Mouse (Mus musculus) hindbrain, embryonic 10.5 days (tissue): ENCODE results near the gene Adamtsl1. TPM values are rescaled to one million over a fixed set of nuclear protein-coding genes. Genes with fewer than 3 reads are reported as not detected.

Experiments used
- DNase-seq: peaks from one replicate; pipeline ENCODE4 v3.0.0-alpha.2; 2017; ENCODE audit warnings: low spot score
- H3K27ac ChIP-seq: fragments of 300-500 bp; sonication (generic); 2 replicates; pipeline ENCODE4 v1.5.1; 2016; ENCODE audit warnings: mild to moderate bottlenecking, moderate library complexity
- H3K27me3 ChIP-seq: fragments of 300-500 bp; sonication (generic); 2 replicates; pipeline ENCODE4 v1.6.1; 2016; ENCODE audit warnings: mild to moderate bottlenecking; ENCODE audit not compliant: poor library complexity, insufficient read depth, severe bottlenecking
- H3K36me3 ChIP-seq: fragments of 300-500 bp; sonication (generic); 2 replicates; pipeline ENCODE4 v1.6.1; 2016; ENCODE audit warnings: mild to moderate bottlenecking, moderate library complexity
- H3K4me1 ChIP-seq: fragments of 300-500 bp; sonication (generic); replicated peaks from 2 replicates; pipeline ENCODE4 v1.6.1; 2016; ENCODE audit warnings: mild to moderate bottlenecking
- H3K4me3 ChIP-seq: fragments of 300-500 bp; sonication (generic); 2 replicates; pipeline ENCODE4 v1.5.1; 2016; ENCODE audit warnings: mild to moderate bottlenecking, moderate library complexity
- H3K9me3 ChIP-seq: fragments of 300-500 bp; sonication (generic); 2 replicates; pipeline ENCODE4 v1.6.1; 2016; ENCODE audit warnings: mild to moderate bottlenecking, moderate library complexity
- WGBS: fragments of 180-500 bp; shearing (Covaris S2); methylation state at CpG from one replicate; pipeline ENCODE4 v1.1.7; 2016; 5-methylcytosine and 5-hydroxymethylcytosine counted together
- polyA plus RNA-seq: library from polyadenylated mRNA; unstranded; fragments of >200 nt; fragmentation: Nextera tagmentation; extraction: Ambion mirVana; gene quantifications from 2 replicates; pipeline ENCODE4 v1.2.1, GENCODE M21; 2016

Adamtsl1 gene
- polyA plus RNA-seq, 1 experiment from 2014 or later, result 6.2 TPM

DNA sequence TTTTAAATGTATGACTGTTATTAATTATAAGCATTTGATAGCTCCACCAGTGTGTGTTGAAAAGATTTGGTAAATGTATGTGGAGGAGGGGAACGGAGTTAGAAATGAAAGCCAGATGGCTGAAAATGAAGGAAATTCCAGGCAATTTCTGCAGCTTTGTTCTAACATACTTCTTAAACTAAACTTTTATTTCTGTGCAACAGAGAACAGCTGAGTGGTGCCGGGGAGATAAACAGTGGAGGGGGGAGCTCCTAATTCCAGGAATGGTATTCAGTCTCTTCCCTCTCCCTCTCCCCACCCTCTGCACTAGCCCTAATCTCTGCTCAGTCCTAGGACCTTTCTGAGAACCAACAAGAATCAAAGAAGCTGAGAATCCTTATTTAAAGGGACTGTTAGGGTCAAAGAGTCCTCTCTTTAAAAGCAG lies 780.9 kb downstream of the Adamtsl1 start:
- DNase-seq, result peak; percentile 18
- Histone ChIP-seq H3K36me3 (no peaks in the 10 kb centered on the region), H3K27ac (no peak overlapping the region), H3K27me3 (no peaks in the 10 kb centered on the region), H3K9me3 (no peaks in the 10 kb centered on the region), H3K4me1 (peaks cover 9% of the 10 kb centered on the region), H3K4me3 (no peak overlapping the region)
- 52% methylated on average over 2 of the region's 2 CpGs for WGBS

DNA sequence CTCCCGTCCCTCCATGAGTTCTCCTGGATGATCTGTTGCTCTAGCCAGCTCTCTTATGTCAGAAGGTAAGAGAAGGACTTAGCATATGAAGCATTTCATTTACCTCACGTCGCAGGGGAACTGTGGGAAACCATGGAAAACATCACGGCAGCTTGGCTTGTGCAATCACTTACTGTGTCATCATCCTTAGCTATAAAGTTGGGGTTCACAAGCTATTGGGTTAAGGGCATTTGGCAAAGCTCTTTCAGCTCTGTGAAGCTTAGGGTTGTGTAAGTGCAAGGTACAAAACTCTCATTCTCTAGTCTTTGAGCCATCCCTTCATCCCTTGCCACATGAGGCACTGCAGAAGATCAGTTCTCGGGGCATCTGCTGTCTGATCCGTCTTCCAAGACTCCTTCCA lies 787.5 kb downstream of the Adamtsl1 start:
- Histone ChIP-seq H3K36me3 (no peaks in the 10 kb centered on the region), H3K27me3 (no peaks in the 10 kb centered on the region), H3K9me3 (no peaks in the 10 kb centered on the region), H3K4me3 (no peak overlapping the region), H3K4me1 (no peaks in the 10 kb centered on the region), H3K27ac (no peak overlapping the region)
- DNase-seq, result no peak
- 92% methylated on average over 6 of the region's 6 CpGs for WGBS

DNA sequence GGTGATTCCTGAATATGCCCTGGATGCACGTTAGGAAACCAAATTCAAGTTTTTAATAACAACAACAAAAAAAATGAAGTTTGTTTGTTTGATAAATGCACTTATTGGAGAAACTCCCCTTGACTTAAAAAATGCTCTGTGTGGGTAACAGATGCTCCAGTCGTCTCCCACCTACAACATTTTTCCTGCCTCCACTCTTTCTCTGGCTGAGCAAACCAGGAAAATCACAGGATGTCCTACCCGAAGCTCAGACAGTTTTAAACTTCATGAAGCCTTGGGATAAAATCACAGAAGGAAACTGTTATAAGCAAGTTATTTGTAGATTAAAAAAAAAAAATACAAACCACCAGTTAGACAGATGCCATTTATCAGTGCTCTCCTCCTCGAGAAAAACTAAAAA lies 788.1 kb downstream of the Adamtsl1 start:
- DNase-seq, result no peak
- H3K4me1 ChIP-seq, result no peaks in the 10 kb centered on the region
- H3K4me3 ChIP-seq, result no peak overlapping the region
- WGBS, result 77% methylated on average over 4 of the region's 4 CpGs
- no peaks in the 10 kb centered on the region for H3K36me3 ChIP-seq
- no peaks in the 10 kb centered on the region for H3K9me3 ChIP-seq
- H3K27ac ChIP-seq, result no peak overlapping the region
- no peaks in the 10 kb centered on the region for H3K27me3 ChIP-seq

DNA sequence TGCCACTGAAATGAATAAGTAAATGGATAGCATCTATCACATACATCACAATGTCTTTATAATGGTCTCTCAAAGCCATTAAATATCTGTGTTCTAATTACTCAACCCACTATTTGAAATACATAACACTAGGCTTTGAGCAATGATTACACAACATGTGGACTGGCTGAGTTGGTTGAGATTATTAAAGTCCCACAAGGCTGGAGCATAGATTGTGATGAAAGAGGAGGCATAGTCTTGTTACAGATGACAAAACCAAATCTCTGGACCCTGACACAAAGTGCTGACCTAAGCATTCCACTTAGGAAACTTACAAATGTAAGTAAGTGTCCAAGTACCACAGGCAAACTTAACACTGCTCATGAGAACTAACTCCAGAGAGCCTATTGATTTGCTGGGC lies 792.8 kb downstream of the Adamtsl1 start:
- no peak for DNase-seq
- Histone ChIP-seq H3K4me1 (no peaks in the 10 kb centered on the region), H3K36me3 (no peaks in the 10 kb centered on the region), H3K4me3 (no peak overlapping the region), H3K27me3 (no peaks in the 10 kb centered on the region), H3K9me3 (no peaks in the 10 kb centered on the region), H3K27ac (no peak overlapping the region)

DNA sequence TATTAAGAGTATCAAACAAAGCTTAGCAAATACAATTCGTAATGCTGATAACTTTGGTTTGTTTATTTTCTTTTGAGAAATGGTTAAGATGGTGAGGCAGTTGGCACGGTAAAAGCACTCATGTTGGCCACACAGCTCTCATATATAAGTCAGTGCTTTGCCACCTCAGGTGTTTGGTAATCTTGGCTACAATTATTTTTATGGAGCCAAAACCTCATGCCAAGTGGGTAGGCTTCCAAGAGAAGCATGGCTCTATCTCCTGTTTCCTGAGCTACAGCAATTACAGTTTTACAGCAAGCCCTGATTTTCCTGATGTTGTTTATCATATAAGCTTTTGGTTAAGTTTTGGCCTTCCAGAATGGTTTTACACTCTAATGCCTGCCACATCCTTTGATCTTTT lies 795.2 kb downstream of the Adamtsl1 start:
- H3K36me3 ChIP-seq, result no peaks in the 10 kb centered on the region
- no peaks in the 10 kb centered on the region for H3K27me3 ChIP-seq
- no peaks in the 10 kb centered on the region for H3K4me1 ChIP-seq
- no peak for DNase-seq
- 92% methylated on average over 2 of the region's 2 CpGs for WGBS
- H3K9me3 ChIP-seq, result no peaks in the 10 kb centered on the region
- H3K4me3 ChIP-seq, result no peak overlapping the region
- H3K27ac ChIP-seq, result no peak overlapping the region

DNA sequence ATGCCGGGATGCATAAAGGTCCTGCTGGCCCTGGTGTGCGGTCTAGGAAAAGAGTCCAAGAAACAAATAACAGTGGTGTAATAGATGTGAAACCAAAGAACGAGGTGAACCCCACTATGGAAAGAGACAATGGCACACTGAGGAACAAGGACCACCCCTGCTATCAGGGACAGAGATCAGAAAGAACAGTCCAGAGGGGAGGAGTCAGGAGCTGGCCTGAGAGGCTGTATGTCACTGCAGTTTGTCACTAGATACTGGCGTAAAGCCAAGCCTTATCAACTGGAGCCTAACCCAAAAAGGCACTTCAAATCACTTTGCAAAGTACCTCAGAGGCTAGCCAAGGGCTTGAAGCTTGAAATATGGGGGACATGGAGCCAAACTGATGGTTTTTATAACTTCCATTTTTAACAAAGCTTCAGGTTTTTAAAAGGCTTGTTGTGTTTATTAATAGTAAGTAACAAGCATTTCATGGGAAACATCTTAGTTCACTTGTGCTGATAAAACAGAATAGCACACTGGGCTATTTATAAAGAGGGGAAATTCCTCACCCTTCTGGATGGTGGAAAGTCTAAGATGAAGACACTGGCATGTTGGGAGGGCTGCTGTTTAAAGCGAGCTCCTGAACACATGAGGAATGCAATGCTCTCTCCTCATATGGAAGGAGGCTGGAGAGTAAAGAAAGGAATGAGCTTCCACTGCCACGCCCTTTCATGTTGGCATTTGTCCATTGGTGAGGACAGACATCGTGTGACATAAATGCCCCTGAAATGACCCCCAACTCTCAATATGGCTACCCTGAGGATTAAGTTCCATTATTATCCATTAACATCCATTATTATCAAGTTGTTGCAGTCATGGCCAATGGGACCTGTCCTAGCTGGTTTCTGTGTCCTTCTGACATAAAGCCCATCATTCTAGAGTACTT lies 797.1 kb downstream of the Adamtsl1 start:
- WGBS, result 72% methylated on average over 7 of the region's 7 CpGs
- DNase-seq, result no peak
- H3K27ac ChIP-seq, result no peak overlapping the region

DNA sequence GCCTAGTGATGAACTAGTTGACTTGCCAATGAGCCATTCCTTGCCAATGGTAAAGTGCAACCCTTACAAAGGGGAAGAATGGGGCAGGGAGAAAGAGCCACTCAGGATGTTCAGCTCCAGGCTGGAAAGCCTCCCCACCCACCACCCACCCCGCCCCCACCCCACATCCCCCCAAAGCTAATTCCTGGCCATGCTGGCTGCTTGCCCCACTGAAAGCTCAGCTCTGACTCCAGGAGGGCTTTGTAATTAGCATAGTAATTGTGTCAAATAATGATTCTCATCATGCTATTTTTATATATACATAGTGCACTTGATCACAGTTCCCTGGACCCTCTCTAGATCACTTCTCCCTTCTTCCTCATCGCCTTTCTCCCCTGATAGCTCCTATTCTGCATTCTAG lies 798.4 kb downstream of the Adamtsl1 start:
- no peak overlapping the region for H3K4me3 ChIP-seq
- no peaks in the 10 kb centered on the region for H3K9me3 ChIP-seq
- H3K4me1 ChIP-seq, result no peaks in the 10 kb centered on the region
- DNase-seq, result no peak
- no peaks in the 10 kb centered on the region for H3K27me3 ChIP-seq
- WGBS, result 88% methylated on average over 2 of the region's 2 CpGs
- H3K27ac ChIP-seq, result no peak overlapping the region
- no peaks in the 10 kb centered on the region for H3K36me3 ChIP-seq

More for the DNA sequence above, 797.1 kb downstream of the Adamtsl1 start:
- H3K9me3 ChIP-seq, result no peaks in the 10 kb centered on the region
- H3K27me3 ChIP-seq, result no peaks in the 10 kb centered on the region
- H3K4me1 ChIP-seq, result no peaks in the 10 kb centered on the region
- H3K36me3 ChIP-seq, result no peaks in the 10 kb centered on the region
- no peak overlapping the region for H3K4me3 ChIP-seq

DNA sequence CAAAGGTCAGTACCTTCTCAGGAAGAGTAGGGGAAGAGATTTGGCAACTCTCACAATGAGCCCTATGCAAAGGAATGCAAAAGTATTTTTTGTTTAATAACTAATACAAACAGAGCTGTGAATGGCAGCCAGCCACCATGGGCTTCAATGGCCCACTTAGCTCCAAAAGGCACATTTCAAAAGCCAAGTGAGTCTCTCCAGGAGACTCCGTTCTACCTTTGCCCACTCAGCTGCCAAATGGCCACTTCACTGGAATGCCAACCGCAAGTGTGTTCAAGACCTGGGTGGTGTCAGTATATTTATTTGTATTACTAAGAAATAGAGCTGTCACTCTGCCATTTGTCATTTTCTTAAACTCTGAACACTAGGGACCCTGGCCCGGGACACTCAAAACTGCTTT lies 800.5 kb downstream of the Adamtsl1 start:
- Histone ChIP-seq H3K27me3 (no peaks in the 10 kb centered on the region), H3K36me3 (no peaks in the 10 kb centered on the region), H3K27ac (no peak overlapping the region), H3K4me3 (no peak overlapping the region), H3K9me3 (no peaks in the 10 kb centered on the region), H3K4me1 (no peaks in the 10 kb centered on the region)
- no peak for DNase-seq
- 86% methylated on average over 3 of the region's 3 CpGs for WGBS

DNA sequence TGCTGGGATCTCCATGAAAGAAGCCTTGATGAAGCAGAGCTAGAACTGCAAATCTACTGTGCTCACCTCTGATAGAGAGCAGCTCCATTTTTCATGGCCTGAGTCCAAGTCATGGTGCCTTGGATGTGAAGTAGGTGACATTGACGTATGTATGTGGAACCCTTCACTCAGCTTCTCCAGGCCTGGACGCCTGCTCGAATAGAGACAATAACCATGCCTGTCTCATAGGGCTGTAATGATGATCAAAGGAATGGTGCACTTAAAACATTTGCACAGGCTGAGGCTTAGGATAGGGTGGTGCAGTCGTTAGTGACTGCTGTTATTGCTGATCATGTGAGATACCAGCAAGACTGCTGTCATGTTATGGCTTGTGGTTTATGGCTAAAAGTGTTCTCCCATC lies 801.1 kb downstream of the Adamtsl1 start:
- Histone ChIP-seq H3K27me3 (no peaks in the 10 kb centered on the region), H3K27ac (no peak overlapping the region), H3K9me3 (no peaks in the 10 kb centered on the region), H3K4me3 (no peak overlapping the region), H3K4me1 (no peaks in the 10 kb centered on the region), H3K36me3 (no peaks in the 10 kb centered on the region)
- no peak for DNase-seq
- 90% methylated on average over 4 of the region's 4 CpGs for WGBS

DNA sequence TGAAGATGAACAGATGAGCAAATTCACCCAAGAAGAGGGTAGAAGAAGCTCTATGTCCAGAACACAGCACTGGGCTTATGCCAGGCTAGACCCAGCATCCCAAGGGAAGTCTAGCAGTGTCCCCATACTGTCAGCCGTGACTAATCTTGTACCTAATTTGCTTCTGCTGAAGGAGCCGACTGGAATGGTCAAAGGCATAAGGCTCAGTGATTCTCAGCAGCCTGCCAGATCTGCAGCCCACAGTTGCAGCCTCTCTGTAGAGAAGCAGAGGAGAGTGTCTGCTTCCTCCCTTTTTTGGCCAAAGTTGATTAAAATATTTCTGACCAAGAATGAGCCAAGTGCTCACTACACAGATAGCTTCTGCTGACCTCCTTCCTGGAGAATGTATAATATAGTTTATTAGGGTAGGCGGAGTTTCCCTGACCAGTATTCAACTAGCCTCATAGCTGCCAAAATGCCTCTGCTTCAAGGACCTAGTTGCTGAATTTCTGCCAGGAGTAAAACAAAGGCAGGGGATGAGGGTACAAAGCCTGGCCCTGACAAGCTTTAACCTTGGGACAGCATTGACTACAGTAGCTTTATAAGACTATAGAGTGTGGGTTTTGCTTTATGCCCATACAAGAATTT lies 804.1 kb downstream of the Adamtsl1 start:
- Histone ChIP-seq H3K27ac (no peak overlapping the region), H3K4me1 (no peaks in the 10 kb centered on the region), H3K36me3 (no peaks in the 10 kb centered on the region), H3K9me3 (no peaks in the 10 kb centered on the region), H3K4me3 (no peak overlapping the region), H3K27me3 (no peaks in the 10 kb centered on the region)
- DNase-seq, result no peak
- 80% methylated on average over 3 of the region's 3 CpGs for WGBS

DNA sequence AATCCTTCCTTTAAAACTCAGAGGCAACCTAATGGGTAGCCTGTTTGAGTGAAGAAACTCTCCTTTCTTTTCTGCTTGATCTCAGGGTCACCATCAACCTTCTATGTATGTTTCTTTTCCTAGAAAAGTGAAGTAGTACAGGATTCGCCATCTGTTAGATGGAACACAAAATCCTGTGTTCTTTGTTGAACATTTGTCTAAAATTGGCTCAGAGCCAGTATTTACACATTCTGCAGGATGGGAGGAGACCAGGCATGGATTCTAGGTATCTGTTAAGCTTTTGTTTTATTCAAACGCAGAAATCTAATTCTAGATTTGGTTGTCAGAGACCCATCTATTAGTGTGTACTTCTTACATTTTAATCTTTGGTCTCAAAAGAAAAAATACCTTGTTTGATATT lies 811.4 kb downstream of the Adamtsl1 start:
- H3K4me1 ChIP-seq, result 0 out of 2 replicates have a peak, but pooled peaks cover 7% of the 10 kb centered on the region
- no peak for DNase-seq

DNA sequence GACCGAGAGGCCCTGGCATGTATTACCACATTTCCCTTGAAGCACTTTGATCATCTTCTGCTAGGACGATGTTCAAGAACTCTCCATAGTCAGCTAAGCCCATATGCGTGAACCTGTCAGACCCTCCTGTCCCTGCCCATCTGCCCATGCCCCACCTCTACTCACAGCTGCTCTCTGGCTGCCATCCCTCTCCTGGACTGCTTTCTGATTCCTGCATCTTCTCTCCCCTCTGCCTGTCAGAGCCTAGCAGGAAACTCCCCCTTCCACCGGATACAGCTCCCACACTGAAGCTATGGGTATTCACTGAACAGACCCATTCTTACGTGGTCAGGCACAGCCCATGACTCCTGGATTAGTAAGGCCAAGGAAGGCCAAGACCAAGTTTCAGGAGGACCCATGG lies 812.0 kb downstream of the Adamtsl1 start:
- no peaks in the 10 kb centered on the region for H3K9me3 ChIP-seq
- 82% methylated on average over 5 of the region's 5 CpGs for whole genome bisulfite sequencing

More for the DNA sequence above, 811.4 kb downstream of the Adamtsl1 start:
- Histone ChIP-seq H3K27ac (no peak overlapping the region), H3K4me3 (no peak overlapping the region), H3K9me3 (no peaks in the 10 kb centered on the region), H3K27me3 (no peaks in the 10 kb centered on the region), H3K36me3 (no peaks in the 10 kb centered on the region)
- 80% methylated on average over 2 of the region's 2 CpGs for WGBS

DNA sequence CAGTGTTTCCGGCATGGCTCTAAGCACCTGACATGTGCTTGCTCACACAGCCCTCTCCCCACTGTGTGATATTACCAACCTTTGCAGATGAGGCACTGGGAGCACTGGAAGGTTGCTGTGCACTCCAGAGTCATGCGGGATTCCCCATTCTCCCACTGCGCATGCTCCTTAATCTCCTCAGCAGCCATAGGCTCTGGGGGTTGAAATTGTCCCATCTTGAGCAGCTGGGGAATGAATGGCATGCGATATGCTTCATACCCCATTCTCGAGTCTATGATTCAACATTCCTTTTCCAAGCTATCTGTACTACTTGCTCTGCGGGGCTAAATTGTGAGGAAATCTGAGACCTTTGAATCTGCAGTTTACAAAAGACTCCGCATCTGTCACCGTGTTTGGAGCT lies 812.7 kb downstream of the Adamtsl1 start:
- no peak for DNase-seq
- Histone ChIP-seq H3K4me3 (no peak overlapping the region), H3K27ac (no peak overlapping the region), H3K27me3 (no peaks in the 10 kb centered on the region), H3K4me1 (0 out of 2 replicates have a peak, but pooled peaks cover 7% of the 10 kb centered on the region), H3K9me3 (no peaks in the 10 kb centered on the region), H3K36me3 (no peaks in the 10 kb centered on the region)
- 81% methylated on average over 8 of the region's 8 CpGs for WGBS

More for the DNA sequence above, 812.0 kb downstream of the Adamtsl1 start:
- Histone ChIP-seq H3K27me3 (no peaks in the 10 kb centered on the region), H3K27ac (peak overlapping the region; percentile 30; the same call in 1 of the 2 replicates), H3K36me3 (no peaks in the 10 kb centered on the region), H3K4me1 (0 out of 2 replicates have a peak, but pooled peaks cover 7% of the 10 kb centered on the region), H3K4me3 (no peak overlapping the region)
- DNase-seq, result no peak
